Mouse (Mus musculus): Measurements from ENCODE around the gene Rer1. TPM values are rescaled to one million over a fixed set of nuclear protein-coding genes. Genes with fewer than 3 reads are reported as not detected.

Rer1 gene
- polyA plus RNA-seq, 1 experiment from 2014 or later = 149 TPM

DNA sequence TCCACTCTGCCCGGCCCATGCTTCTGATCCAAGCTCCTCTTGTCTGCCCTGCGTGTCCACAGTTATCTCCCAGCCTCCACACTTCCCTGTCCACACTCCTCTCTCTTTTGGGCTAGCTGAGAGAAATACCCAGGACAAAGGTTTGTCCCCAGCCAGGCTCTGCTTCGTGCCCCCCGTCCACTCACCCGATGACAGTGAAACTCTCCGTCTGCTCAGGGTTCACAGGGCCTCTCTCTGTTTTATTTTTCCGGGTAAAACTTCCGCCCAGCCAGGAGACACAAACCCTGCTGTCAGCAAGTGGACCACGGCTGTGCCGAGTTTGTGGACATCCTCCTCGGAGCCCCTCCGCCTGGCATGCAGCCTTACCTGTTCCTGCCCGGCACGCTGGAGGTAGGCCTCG lies 42.2 kb upstream of the Rer1 start:
- 89% methylated on average over 15 of the region's 15 CpGs for WGBS
- H3K4me1 ChIP-seq (ENCODE audit: control insufficient read depth, insufficient read depth, low read length) = peaks cover 17% of the 10 kb centered on the region
- no peak overlapping the region for H3K9ac ChIP-seq (ENCODE audit: low read length)
- ATAC-seq (ENCODE audit: insufficient number of reproducible peaks, low FRiP score, low TSS enrichment, low read depth) = no peak
- H3K27ac ChIP-seq (replicated peaks; ENCODE audit: low read depth, low read length) = no peak overlapping the region
- no peak overlapping the region for H3K4me3 ChIP-seq (ENCODE audit: low read depth, low read length)
- no peak overlapping the region for H3K4me2 ChIP-seq (ENCODE audit: low read depth, severe bottlenecking)
- no peaks in the 10 kb centered on the region for H3K36me3 ChIP-seq (ENCODE audit: control insufficient read depth, insufficient read depth, low read length)
- no peak for DNase-seq (ENCODE audit: low spot score)
- no peaks in the 10 kb centered on the region for H3K9me3 ChIP-seq (ENCODE audit: control insufficient read depth, low read length)
- no peaks in the 10 kb centered on the region for H3K27me3 ChIP-seq (ENCODE audit: control insufficient read depth, insufficient read depth, low read length)

DNA sequence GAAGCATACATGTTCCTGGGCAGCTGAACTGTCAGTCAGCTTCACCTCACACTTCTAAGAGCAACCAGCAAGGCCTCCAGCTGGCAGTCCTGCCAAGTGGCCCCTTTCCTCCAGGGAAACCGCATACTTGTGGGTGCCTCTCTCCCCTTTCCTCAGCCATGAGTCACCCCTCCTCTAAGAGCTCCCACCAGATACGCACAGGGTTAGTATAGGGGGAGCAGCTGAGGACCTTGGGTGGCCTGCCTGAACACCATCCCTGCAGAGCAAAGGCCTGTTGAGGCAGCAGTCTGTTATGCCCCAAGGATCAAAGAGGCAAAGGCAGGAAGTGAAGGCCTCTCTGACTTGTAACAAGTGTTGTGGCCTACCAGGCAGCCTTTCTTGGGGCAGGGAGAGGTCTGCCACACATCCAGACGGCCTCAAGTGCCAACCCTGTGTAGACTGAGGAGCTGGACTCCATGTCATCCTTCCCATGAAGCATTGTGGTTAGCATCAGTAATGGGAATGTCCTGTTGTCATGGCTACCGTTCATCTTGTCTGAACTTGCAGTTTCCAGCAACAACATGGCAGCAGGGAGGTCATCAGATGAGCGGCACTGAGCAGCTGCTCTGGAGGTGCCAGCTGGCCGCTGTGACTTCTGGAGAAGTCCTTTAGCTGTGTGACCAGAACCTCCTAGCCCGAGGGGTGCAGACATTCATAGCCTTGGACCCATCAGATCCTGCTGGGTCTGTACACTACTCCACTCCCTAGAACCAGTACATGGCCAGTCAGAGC lies 40.6 kb upstream of the Rer1 start:
- Histone ChIP-seq H3K36me3 (ENCODE audit: control insufficient read depth, insufficient read depth, low read length) (no peaks in the 10 kb centered on the region), H3K4me3 (ENCODE audit: low read depth, low read length) (no peak overlapping the region; the same call in 1 of the 2 replicates), H3K9me3 (ENCODE audit: control insufficient read depth, low read length) (no peaks in the 10 kb centered on the region), H3K27ac (replicated peaks; ENCODE audit: low read depth, low read length) (no peak overlapping the region), H3K27me3 (ENCODE audit: control insufficient read depth, insufficient read depth, low read length) (no peaks in the 10 kb centered on the region), H3K4me1 (ENCODE audit: control insufficient read depth, insufficient read depth, low read length) (peaks cover 23% of the 10 kb centered on the region), H3K4me2 (ENCODE audit: low read depth, severe bottlenecking) (no peak overlapping the region), H3K9ac (ENCODE audit: low read length) (no peak overlapping the region)
- no peak for DNase-seq (ENCODE audit: low spot score)
- 74% methylated on average over 7 of the region's 7 CpGs for WGBS
- no peak for ATAC-seq (ENCODE audit: insufficient number of reproducible peaks, low FRiP score, low TSS enrichment, low read depth)

GRCm38 (mm10) chr4:155126194-155126593 lies 40.0 kb upstream of the Rer1 start:
- Histone ChIP-seq H3K27ac (replicated peaks; ENCODE audit: low read depth, low read length) (no peak overlapping the region), H3K9ac (ENCODE audit: low read length) (no peak overlapping the region), H3K36me3 (ENCODE audit: control insufficient read depth, insufficient read depth, low read length) (no peaks in the 10 kb centered on the region), H3K4me1 (ENCODE audit: control insufficient read depth, insufficient read depth, low read length) (peaks cover 21% of the 10 kb centered on the region; the same call in 1 of the 2 replicates), H3K9me3 (ENCODE audit: control insufficient read depth, low read length) (peaks cover under 1% of the 10 kb centered on the region; the same call in 1 of the 2 replicates), H3K4me2 (ENCODE audit: low read depth, severe bottlenecking) (no peak overlapping the region), H3K27me3 (ENCODE audit: control insufficient read depth, insufficient read depth, low read length) (no peaks in the 10 kb centered on the region), H3K4me3 (ENCODE audit: low read depth, low read length) (no peak overlapping the region; the same call in 1 of the 2 replicates)
- DNase-seq (ENCODE audit: low spot score) = no peak
- no peak for ATAC-seq (ENCODE audit: insufficient number of reproducible peaks, low FRiP score, low TSS enrichment, low read depth)
- WGBS = 90% methylated on average over 5 of the region's 5 CpGs

DNA sequence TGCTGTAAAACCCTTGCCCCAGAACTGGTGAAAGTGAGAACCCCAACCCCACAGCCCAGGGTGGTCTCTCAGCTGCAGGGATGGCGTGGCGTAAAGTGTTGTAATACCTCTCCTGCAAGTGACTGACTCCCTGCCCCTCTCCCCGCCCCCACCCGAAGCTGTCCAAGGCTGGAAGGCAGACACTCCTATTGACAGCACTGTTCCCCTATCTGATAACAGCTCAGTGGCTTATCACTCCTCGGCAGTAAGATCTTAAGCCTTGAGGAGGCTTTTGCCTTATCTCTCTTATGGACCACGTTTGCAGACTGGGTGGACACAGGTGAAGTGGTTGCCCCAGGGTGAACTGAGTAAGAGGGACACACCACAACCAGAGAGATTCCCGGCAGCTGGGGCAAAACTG lies 39.1 kb upstream of the Rer1 start:
- WGBS = 42% methylated on average over 7 of the region's 7 CpGs
- Histone ChIP-seq H3K27ac (replicated peaks; ENCODE audit: low read depth, low read length) (no peak overlapping the region), H3K9ac (ENCODE audit: low read length) (no peak overlapping the region), H3K9me3 (ENCODE audit: control insufficient read depth, low read length) (peaks cover 2% of the 10 kb centered on the region; the same call in 1 of the 2 replicates), H3K27me3 (ENCODE audit: control insufficient read depth, insufficient read depth, low read length) (no peaks in the 10 kb centered on the region), H3K4me1 (ENCODE audit: control insufficient read depth, insufficient read depth, low read length) (peaks cover 29% of the 10 kb centered on the region; the same call in 1 of the 2 replicates), H3K36me3 (ENCODE audit: control insufficient read depth, insufficient read depth, low read length) (no peaks in the 10 kb centered on the region), H3K4me3 (ENCODE audit: low read depth, low read length) (no peak overlapping the region), H3K4me2 (ENCODE audit: low read depth, severe bottlenecking) (no peak overlapping the region)
- ATAC-seq (ENCODE audit: insufficient number of reproducible peaks, low FRiP score, low TSS enrichment, low read depth) (no peak), DNase-seq (ENCODE audit: low spot score) (no peak)

GRCm38 (mm10) chr4:155123868-155124534 lies 37.8 kb upstream of the Rer1 start:
- WGBS = 80% methylated on average over 9 of the region's 9 CpGs
- no peak for ATAC-seq (ENCODE audit: insufficient number of reproducible peaks, low FRiP score, low TSS enrichment, low read depth)
- Histone ChIP-seq H3K4me1 (ENCODE audit: control insufficient read depth, insufficient read depth, low read length) (peaks cover 29% of the 10 kb centered on the region), H3K4me3 (ENCODE audit: low read depth, low read length) (no peak overlapping the region), H3K4me2 (ENCODE audit: low read depth, severe bottlenecking) (no peak overlapping the region), H3K27me3 (ENCODE audit: control insufficient read depth, insufficient read depth, low read length) (no peaks in the 10 kb centered on the region), H3K27ac (replicated peaks; ENCODE audit: low read depth, low read length) (no peak overlapping the region), H3K9ac (ENCODE audit: low read length) (no peak overlapping the region), H3K36me3 (ENCODE audit: control insufficient read depth, insufficient read depth, low read length) (no peaks in the 10 kb centered on the region), H3K9me3 (ENCODE audit: control insufficient read depth, low read length) (peaks cover 2% of the 10 kb centered on the region; the same call in 1 of the 2 replicates)
- DNase-seq (ENCODE audit: low spot score) = no peak

DNA sequence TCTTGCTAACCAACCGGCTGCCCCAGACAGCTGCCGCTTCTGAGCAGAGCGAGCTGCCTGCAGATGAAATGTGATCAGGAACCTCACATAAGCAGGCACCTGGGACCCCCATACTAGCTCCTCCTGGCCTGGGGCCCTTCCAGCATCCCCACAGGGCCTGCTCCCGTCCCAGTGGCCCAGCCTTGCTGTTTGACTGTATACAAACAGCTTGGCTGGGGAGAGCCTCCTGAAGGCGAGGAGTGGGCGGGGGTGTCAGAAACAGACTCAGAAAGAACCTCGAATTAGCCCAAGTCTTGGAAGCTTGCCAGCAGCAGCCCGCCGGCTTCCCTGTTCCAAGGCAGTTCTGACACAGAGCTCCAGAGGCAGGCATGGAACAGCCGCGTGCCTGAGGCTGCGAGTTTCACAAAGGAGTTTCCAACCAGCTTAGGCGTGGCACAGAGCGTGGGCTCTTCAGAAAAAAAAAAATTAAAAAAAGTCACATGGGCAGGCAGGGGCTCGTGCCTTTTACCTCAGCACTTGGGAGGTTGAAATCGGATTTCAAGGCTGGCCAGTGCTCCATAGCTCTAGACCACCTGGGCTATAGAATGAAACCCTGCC lies 36.4 kb upstream of the Rer1 start:
- WGBS = 31% methylated on average over 16 of the region's 16 CpGs
- H3K9me3 ChIP-seq (ENCODE audit: control insufficient read depth, low read length) = peaks cover 2% of the 10 kb centered on the region; the same call in 1 of the 2 replicates
- H3K4me3 ChIP-seq (ENCODE audit: low read depth, low read length) = no peak overlapping the region
- ATAC-seq (ENCODE audit: insufficient number of reproducible peaks, low FRiP score, low TSS enrichment, low read depth) = peak; percentile 66
- DNase-seq (ENCODE audit: low spot score) = peak; percentile 83
- H3K4me1 ChIP-seq (ENCODE audit: control insufficient read depth, insufficient read depth, low read length) = peaks cover 31% of the 10 kb centered on the region
- H3K9ac ChIP-seq (ENCODE audit: low read length) = peak overlapping the region; percentile 27; the same call in 1 of the 2 replicates
- H3K27me3 ChIP-seq (ENCODE audit: control insufficient read depth, insufficient read depth, low read length) = no peaks in the 10 kb centered on the region
- peak overlapping the region; percentile 20; the same call in 1 of the 2 replicates for H3K4me2 ChIP-seq (ENCODE audit: low read depth, severe bottlenecking)
- no peaks in the 10 kb centered on the region for H3K36me3 ChIP-seq (ENCODE audit: control insufficient read depth, insufficient read depth, low read length)
- H3K27ac ChIP-seq (replicated peaks; ENCODE audit: low read depth, low read length) = peak overlapping the region; percentile 89

GRCm38 (mm10) chr4:155121915-155122443 lies 35.8 kb upstream of the Rer1 start:
- Histone ChIP-seq H3K4me3 (ENCODE audit: low read depth, low read length) (no peak overlapping the region), H3K27ac (replicated peaks; ENCODE audit: low read depth, low read length) (peak overlapping the region; percentile 89), H3K9ac (ENCODE audit: low read length) (peak overlapping the region; percentile 27; the same call in 1 of the 2 replicates), H3K27me3 (ENCODE audit: control insufficient read depth, insufficient read depth, low read length) (no peaks in the 10 kb centered on the region), H3K9me3 (ENCODE audit: control insufficient read depth, low read length) (peaks cover 2% of the 10 kb centered on the region; the same call in 1 of the 2 replicates), H3K36me3 (ENCODE audit: control insufficient read depth, insufficient read depth, low read length) (no peaks in the 10 kb centered on the region), H3K4me2 (ENCODE audit: low read depth, severe bottlenecking) (peak overlapping the region; percentile 20; the same call in 1 of the 2 replicates), H3K4me1 (ENCODE audit: control insufficient read depth, insufficient read depth, low read length) (peaks cover 32% of the 10 kb centered on the region)
- peak; percentile 45 for ATAC-seq (ENCODE audit: insufficient number of reproducible peaks, low FRiP score, low TSS enrichment, low read depth)
- no peak for DNase-seq (ENCODE audit: low spot score)
- 77% methylated on average over 6 of the region's 6 CpGs for WGBS

DNA sequence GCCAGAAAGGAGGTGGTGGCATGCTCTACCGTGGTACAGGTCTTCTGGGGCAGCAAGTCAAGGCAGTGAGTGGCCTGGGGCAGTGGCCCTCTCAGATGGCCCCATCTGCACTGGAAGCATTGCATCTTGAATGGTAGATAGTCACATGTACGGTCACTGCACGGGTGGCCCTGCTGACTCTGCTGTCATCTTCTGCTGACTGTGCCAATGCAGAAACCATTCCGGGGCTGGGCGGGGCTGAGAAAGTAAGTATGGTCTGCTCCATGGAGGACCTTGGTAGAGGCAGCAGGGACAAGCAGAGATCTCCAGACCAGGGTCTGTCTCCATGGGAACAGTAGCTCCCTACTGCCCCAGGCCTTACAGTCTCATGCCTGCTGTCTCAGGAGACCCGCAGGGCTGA lies 35.0 kb upstream of the Rer1 start:
- H3K9me3 ChIP-seq (ENCODE audit: control insufficient read depth, low read length) = peaks cover 2% of the 10 kb centered on the region; the same call in 1 of the 2 replicates
- peaks cover 32% of the 10 kb centered on the region for H3K4me1 ChIP-seq (ENCODE audit: control insufficient read depth, insufficient read depth, low read length)
- ATAC-seq (ENCODE audit: insufficient number of reproducible peaks, low FRiP score, low TSS enrichment, low read depth) = no peak
- H3K27ac ChIP-seq (replicated peaks; ENCODE audit: low read depth, low read length) = 0 out of 2 replicates have a peak overlapping the region, but pooled peaks have one; percentile 59
- H3K27me3 ChIP-seq (ENCODE audit: control insufficient read depth, insufficient read depth, low read length) = no peaks in the 10 kb centered on the region
- no peak overlapping the region for H3K4me2 ChIP-seq (ENCODE audit: low read depth, severe bottlenecking)
- 88% methylated on average over 6 of the region's 6 CpGs for WGBS
- no peak overlapping the region for H3K4me3 ChIP-seq (ENCODE audit: low read depth, low read length)
- no peak for DNase-seq (ENCODE audit: low spot score)
- no peaks in the 10 kb centered on the region for H3K36me3 ChIP-seq (ENCODE audit: control insufficient read depth, insufficient read depth, low read length)
- no peak overlapping the region for H3K9ac ChIP-seq (ENCODE audit: low read length)
